Mouse (Mus musculus) limb, embryonic 11.5 days (tissue): ENCODE results near the gene Fam241b. TPM values are rescaled to one million over a fixed set of nuclear protein-coding genes. Genes with fewer than 3 reads are reported as not detected.

ENCODE experiments used
- ATAC-seq: fragments of 200-750 bp; cut with Nextera tagmentation; 2 replicates; pipeline ENCODE4 v1.8.0; 2017; ENCODE audit warnings: low read depth; ENCODE audit not compliant: insufficient number of reproducible peaks, low FRiP score, low TSS enrichment
- DNase-seq: peaks from one replicate; pipeline ENCODE4 v3.0.0-alpha.2; 2015; ENCODE audit warnings: low spot score
- H3K27ac ChIP-seq: fragments of 300-500 bp; sonication (generic); replicated peaks from 2 replicates; pipeline ENCODE4 v1.5.1; 2014; ENCODE audit warnings: low read depth, mild to moderate bottlenecking, low read length
- H3K27me3 ChIP-seq: fragments of 300-500 bp; sonication (generic); 2 replicates; pipeline ENCODE4 v1.6.1; 2014; ENCODE audit warnings: mild to moderate bottlenecking, low read length, mixed read lengths; ENCODE audit not compliant: control insufficient read depth, insufficient read depth
- H3K36me3 ChIP-seq: fragments of 300-500 bp; sonication (generic); 2 replicates; pipeline ENCODE4 v1.6.1; 2014; ENCODE audit warnings: mild to moderate bottlenecking, low read length, moderate library complexity, mixed read lengths; ENCODE audit not compliant: control insufficient read depth, insufficient read depth
- H3K4me1 ChIP-seq: fragments of 300-500 bp; sonication (generic); 2 replicates; pipeline ENCODE4 v1.6.1; 2014; ENCODE audit warnings: low read length, mixed read lengths; ENCODE audit not compliant: control insufficient read depth, insufficient read depth
- H3K4me2 ChIP-seq: fragments of 300-500 bp; sonication (generic); 2 replicates; pipeline ENCODE4 v1.6.1; 2014; ENCODE audit warnings: low read depth, mild to moderate bottlenecking, moderate library complexity; ENCODE audit not compliant: severe bottlenecking
- H3K4me3 ChIP-seq: fragments of 300-500 bp; sonication (generic); 2 replicates; pipeline ENCODE4 v1.5.1; 2014; ENCODE audit warnings: low read depth, low read length
- H3K9ac ChIP-seq: fragments of 300-500 bp; sonication (generic); 2 replicates; pipeline ENCODE4 v1.6.1; 2014; ENCODE audit warnings: mild to moderate bottlenecking, low read length
- H3K9me3 ChIP-seq: fragments of 300-500 bp; sonication (generic); 2 replicates; pipeline ENCODE4 v1.6.1; 2016; ENCODE audit warnings: low read length; ENCODE audit not compliant: control insufficient read depth
- WGBS: fragments of 180-500 bp; shearing (Covaris S2); extraction: QIAGEN DNeasy Blood & Tissue Kit; methylation state at CpG from one replicate; pipeline ENCODE4 v1.1.7; 2014; 5-methylcytosine and 5-hydroxymethylcytosine counted together
- polyA plus RNA-seq: library from polyadenylated mRNA; unstranded; fragments of >200 nt; fragmentation: Nextera tagmentation; extraction: Ambion mirVana; gene quantifications from 2 replicates; pipeline ENCODE4 v1.2.1, GENCODE M21; 2014

The Fam241b gene
- polyA plus RNA-seq, 1 experiment from 2014 or later, result 3.6 TPM

DNA sequence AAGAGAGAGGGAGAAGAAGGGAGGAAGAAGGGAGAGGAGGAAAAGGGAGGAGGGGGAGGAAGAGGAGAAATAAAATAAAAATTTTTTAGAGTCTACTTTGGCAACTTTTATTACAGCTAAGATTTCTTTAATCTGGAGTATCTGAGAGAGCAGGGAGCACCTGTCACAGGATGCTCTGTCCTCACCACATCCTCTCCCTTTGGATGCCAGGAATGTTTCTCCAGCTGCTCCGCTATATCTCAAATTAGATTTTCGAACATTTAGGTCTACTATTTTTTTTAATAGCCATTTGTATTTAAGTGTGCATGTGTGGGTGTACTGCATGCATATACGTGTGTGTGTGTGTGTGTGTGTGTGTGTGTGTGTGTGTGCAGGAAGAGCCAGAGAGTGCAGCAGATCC is 36.2 kb upstream of the Fam241b start:
- DNase-seq (no peak), ATAC-seq (no peak)

DNA sequence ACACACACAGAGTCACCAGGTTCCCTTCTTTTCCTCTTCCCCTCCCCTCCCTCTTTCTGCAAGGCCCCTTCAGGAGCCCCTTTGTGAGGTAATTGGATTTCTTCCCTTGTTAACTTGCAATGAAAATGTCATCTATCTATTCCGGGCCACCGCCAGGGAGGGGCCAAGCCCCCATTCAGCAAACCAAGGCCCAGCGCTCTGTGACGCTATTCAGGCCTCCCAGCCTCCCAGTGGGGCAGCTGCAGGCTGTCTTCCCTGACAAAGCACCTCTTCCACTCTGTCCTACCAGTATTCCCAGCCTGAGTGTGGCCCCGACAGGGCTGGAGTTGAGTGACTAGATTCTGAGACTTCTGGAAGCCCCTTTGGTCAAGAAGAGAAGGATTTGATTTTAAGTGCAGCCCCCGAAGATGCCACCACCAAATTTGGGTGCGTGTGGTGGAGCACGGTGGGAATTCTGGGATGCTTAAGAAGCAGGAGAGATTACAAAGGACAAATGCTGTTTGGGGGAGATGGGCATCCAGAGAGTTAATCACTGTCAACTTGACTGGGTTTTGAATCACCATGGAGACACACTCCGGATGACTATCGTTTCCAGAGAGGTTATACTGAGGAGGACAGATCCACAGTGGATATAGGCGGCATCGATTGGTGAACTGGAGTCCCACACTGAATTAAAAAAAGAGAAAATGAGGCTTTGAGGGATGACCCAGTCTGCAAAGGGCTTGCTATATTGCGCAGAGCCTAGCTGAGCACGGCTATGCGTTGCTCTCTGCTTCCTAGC is 31.0 kb upstream of the Fam241b start:
- DNase-seq, result no peak
- WGBS, result 58% methylated on average over 15 of the region's 15 CpGs
- no peak overlapping the region for H3K9ac ChIP-seq

More for the DNA sequence above, 36.2 kb upstream of the Fam241b start:
- Histone ChIP-seq H3K9me3 (no peaks in the 10 kb centered on the region), H3K4me3 (no peak overlapping the region), H3K36me3 (no peaks in the 10 kb centered on the region), H3K27me3 (no peaks in the 10 kb centered on the region), H3K4me1 (no peaks in the 10 kb centered on the region), H3K4me2 (no peak overlapping the region), H3K9ac (no peak overlapping the region), H3K27ac (no peak overlapping the region)
- whole genome bisulfite sequencing, result 91% methylated on average over 3 of the region's 3 CpGs

DNA sequence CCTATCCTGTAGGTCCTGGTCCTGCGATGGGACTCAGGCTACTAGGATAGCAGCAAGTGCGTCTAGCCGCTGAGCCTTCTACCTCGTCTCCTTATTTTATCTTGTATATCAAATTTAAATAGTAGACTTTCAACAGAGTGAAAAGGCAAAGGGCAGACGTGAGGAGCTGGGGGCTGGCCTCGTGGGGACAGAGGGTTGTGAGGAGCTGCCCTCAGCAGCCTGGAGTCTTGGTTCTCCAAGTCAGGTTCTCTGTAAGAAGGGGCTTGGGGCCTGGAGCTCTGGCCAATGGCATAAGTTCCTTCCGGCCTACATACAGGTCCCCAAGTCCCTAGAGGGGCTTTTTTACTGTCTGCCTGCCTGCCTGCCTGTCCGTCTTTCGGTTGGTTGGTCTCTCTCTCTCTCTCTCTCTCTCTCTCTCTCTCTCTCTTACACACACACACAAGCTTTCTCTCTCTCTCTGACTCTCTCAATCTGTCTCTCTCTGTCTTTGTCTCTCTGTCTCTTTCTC is 30.3 kb upstream of the Fam241b start:
- no peaks in the 10 kb centered on the region for H3K36me3 ChIP-seq
- no peak overlapping the region for H3K27ac ChIP-seq
- no peaks in the 10 kb centered on the region for H3K27me3 ChIP-seq
- no peak overlapping the region for H3K9ac ChIP-seq
- no peak overlapping the region for H3K4me2 ChIP-seq
- H3K4me3 ChIP-seq, result no peak overlapping the region
- DNase-seq (no peak), ATAC-seq (no peak)
- 40% methylated on average over 9 of the region's 9 CpGs for WGBS
- H3K4me1 ChIP-seq, result peaks cover 8% of the 10 kb centered on the region; the same call in 1 of the 2 replicates
- no peaks in the 10 kb centered on the region for H3K9me3 ChIP-seq

More for the DNA sequence above, 31.0 kb upstream of the Fam241b start:
- Histone ChIP-seq H3K27ac (no peak overlapping the region), H3K36me3 (no peaks in the 10 kb centered on the region), H3K4me3 (no peak overlapping the region), H3K4me2 (no peak overlapping the region), H3K27me3 (no peaks in the 10 kb centered on the region), H3K4me1 (peaks cover 8% of the 10 kb centered on the region; the same call in 1 of the 2 replicates), H3K9me3 (no peaks in the 10 kb centered on the region)
- no peak for ATAC-seq

DNA sequence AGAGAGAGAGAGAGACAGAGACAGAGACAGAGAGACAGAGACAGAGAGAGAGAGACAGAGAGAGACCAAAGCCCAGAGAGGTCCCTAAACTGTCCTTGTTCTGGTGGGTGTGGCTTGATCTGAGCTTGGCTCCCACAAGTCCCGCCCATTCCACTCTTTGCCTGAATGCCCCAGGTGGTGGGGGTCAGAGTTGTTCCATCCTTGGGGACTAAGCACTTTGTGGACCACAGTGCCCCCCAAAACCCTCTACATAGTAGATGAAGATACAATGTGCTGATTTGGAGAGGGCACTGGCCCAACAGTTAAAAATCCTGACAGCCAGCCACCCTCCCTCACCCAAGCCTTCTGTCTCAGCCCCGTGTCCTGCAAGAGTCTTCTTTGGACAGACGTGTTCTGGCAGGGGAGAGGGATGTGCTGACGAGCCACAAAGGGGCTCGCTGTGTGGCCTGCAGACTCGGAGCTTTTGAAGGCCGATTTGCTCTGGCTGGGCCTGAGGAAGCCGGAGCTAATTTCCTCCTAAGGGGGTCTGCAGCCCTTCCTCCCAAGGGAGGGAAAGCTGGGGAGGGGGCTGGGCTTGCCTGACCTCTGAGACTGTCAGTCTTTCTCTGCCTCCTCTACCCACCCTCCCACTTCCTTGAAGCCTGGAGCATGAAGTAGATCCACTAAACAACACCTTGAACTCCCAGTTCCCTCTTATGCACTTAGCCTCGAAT is 29.3 kb upstream of the Fam241b start:
- ATAC-seq, result no peak
- H3K4me3 ChIP-seq, result no peak overlapping the region
- no peak for DNase-seq
- no peaks in the 10 kb centered on the region for H3K27me3 ChIP-seq
- no peak overlapping the region for H3K27ac ChIP-seq
- no peak overlapping the region for H3K4me2 ChIP-seq
- H3K4me1 ChIP-seq, result peaks cover 8% of the 10 kb centered on the region; the same call in 1 of the 2 replicates
- H3K9me3 ChIP-seq, result no peaks in the 10 kb centered on the region
- H3K36me3 ChIP-seq, result no peaks in the 10 kb centered on the region
- WGBS, result 4% methylated on average over 9 of the region's 9 CpGs
- H3K9ac ChIP-seq, result no peak overlapping the region

DNA sequence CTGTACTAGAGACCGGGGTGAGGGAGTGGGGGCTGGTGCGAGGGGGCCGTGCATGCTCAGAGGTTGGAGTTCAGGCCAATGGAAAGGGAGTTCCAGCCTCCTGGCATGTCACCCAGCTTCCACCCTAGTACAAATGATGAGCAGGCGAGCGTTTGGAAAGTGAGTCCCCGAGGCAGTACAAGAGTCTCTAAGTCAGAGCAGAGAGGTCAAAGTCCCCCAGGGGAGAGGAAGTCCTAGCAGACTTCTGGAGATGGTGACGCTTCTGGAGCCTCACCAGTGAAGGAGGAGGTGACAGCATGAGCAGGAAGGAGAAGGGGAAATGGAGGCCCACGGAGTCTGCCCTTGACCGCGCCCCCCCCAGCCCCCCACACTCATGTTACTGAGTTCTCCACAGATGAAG is 18.7 kb upstream of the Fam241b start:
- Histone ChIP-seq H3K9ac (no peak overlapping the region), H3K4me3 (no peak overlapping the region), H3K36me3 (no peaks in the 10 kb centered on the region), H3K4me2 (no peak overlapping the region), H3K4me1 (no peaks in the 10 kb centered on the region), H3K9me3 (no peaks in the 10 kb centered on the region), H3K27me3 (no peaks in the 10 kb centered on the region), H3K27ac (no peak overlapping the region)
- DNase-seq, result no peak
- no peak for ATAC-seq
- WGBS, result 62% methylated on average over 10 of the region's 10 CpGs

DNA sequence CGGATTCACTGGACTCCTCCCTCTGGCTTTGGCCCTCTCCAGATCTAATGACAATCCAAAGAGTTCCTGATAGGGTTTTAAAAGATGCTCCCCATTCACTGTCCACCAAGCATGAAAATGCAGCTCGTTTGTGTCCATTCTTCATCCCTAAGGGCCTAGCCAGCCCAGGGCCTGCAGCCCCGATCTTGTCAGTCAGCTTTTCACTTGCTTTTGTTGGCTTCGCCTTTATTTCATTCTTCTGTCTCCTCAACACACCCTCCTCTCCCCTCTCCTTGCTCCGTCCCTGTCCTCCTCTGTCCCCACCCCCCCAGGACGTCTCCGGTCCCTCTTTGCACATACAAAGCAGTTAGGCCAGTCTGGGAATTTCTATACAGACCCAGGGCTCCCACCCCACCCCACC is 6.2 kb upstream of the Fam241b start:
- Histone ChIP-seq H3K36me3 (no peaks in the 10 kb centered on the region), H3K9me3 (no peaks in the 10 kb centered on the region), H3K4me3 (no peak overlapping the region), H3K9ac (no peak overlapping the region), H3K4me1 (no peaks in the 10 kb centered on the region), H3K4me2 (no peak overlapping the region), H3K27me3 (0 out of 2 replicates have a peak, but pooled peaks cover 2% of the 10 kb centered on the region), H3K27ac (no peak overlapping the region)
- WGBS, result 63% methylated on average over 7 of the region's 7 CpGs
- no peak for DNase-seq
- no peak for ATAC-seq

DNA sequence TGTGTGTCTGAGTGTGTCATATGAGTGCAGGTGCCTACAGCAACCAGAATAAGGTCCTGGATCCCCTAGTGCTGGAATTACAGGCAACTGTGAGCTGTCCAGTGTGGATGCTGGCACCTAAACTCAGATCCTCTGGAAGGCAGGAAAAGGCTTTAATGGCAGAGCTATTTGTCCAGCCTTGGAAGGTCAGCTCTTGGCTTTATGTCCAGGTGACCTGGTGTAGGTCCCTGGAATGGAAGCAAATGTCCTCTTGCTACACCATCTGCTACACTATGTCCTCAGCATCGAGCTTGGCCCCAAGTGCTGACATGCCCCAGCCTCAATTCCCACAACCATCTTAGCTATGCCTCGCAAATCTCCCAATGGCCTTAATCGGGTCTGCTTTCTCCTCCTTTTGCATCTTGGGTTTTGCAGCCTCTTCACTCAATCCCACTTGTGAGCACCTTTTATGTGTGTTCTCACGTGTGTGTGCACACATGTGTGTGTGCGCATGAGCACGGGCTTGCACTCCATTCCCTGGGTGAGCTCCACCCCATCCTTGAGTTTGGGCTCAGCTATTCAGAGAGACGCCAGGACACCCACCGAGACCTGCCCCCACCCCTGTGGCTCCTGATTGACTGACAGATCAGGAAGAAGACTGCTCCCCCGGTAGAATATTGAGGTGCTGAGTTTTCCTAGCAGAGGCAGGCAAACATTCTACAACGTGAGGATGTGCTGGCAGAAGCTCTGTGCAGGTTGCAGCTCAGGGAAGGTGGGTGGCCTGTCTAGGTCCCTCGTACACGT is 3.9 kb upstream of the Fam241b start:
- 0 out of 2 replicates have a peak, but pooled peaks cover 2% of the 10 kb centered on the region for H3K27me3 ChIP-seq
- no peaks in the 10 kb centered on the region for H3K9me3 ChIP-seq
- H3K27ac ChIP-seq, result no peak overlapping the region
- H3K4me3 ChIP-seq, result no peak overlapping the region
- no peaks in the 10 kb centered on the region for H3K36me3 ChIP-seq
- H3K9ac ChIP-seq, result no peak overlapping the region
- H3K4me1 ChIP-seq, result no peaks in the 10 kb centered on the region
- H3K4me2 ChIP-seq, result no peak overlapping the region
- DNase-seq, result no peak
- no peak for ATAC-seq
- WGBS, result 59% methylated on average over 12 of the region's 12 CpGs

DNA sequence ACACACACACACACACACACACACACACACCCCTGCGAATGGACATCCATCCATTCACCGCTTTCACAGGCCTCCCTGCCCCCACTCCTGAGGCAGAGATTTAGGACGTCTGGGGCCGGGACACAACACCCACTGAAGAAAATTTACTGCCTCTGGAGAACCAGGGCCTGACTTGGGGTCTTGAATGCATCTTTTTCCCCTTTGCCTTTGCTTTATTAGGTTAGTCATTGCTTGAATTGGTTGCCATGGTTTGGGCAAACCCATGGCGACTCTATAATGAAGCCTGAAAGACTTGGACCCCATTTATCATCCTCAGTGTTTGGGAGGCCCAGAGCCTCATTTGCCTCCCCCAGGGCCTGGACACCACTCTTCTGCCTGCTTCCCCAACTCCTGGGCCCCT is 2.2 kb upstream of the Fam241b start:
- Histone ChIP-seq H3K9ac (no peak overlapping the region), H3K27me3 (0 out of 2 replicates have a peak, but pooled peaks cover 2% of the 10 kb centered on the region), H3K36me3 (no peaks in the 10 kb centered on the region), H3K4me3 (no peak overlapping the region), H3K27ac (no peak overlapping the region), H3K4me2 (no peak overlapping the region), H3K9me3 (no peaks in the 10 kb centered on the region), H3K4me1 (no peaks in the 10 kb centered on the region)
- WGBS, result 58% methylated on average over 5 of the region's 5 CpGs
- no peak for DNase-seq
- ATAC-seq, result no peak
